Mouse (Mus musculus) heart, adult 9 months (tissue): ENCODE results near the gene 3110082I17Rik.

Experiments
- DNase-seq, 2 experiments: peaks; one replicate each; pipeline ENCODE4 v3.0.0; 2022; ENCODE audit warnings: low spot score in 2 of 2

Gene 3110082I17Rik

GRCm38 (mm10) chr5:139453031-139453430, 7.3 kb downstream of the 3110082I17Rik start:
- DNase-seq = no peak

- DNase-seq = no peak
These were observed 10.4 kb downstream of the 3110082I17Rik start for GRCm38 (mm10) chr5:139449926-139450325.

- DNase-seq = peak in 1 of 2 experiments; percentile 43
These were observed 11.1 kb downstream of the 3110082I17Rik start for GRCm38 (mm10) chr5:139449161-139449791.

- no peak for DNase-seq
These were observed 12.3 kb downstream of the 3110082I17Rik start for GRCm38 (mm10) chr5:139448025-139448424.

GRCm38 (mm10) chr5:139445258-139445657, 15.1 kb downstream of the 3110082I17Rik start:
- no peak for DNase-seq

GRCm38 (mm10) chr5:139442962-139443361, 17.4 kb downstream of the 3110082I17Rik start:
- DNase-seq = no peak

GRCm38 (mm10) chr5:139442428-139442827, 17.9 kb downstream of the 3110082I17Rik start:
- DNase-seq = no peak

- DNase-seq = peak in 1 of 2 experiments; percentile 38
These were observed 18.7 kb downstream of the 3110082I17Rik start for GRCm38 (mm10) chr5:139441726-139442018.

GRCm38 (mm10) chr5:139440926-139441725, 19.2 kb downstream of the 3110082I17Rik start:
- DNase-seq = no peak

- DNase-seq = peak; percentile 42 to 51
These were observed 19.9 kb downstream of the 3110082I17Rik start for GRCm38 (mm10) chr5:139440451-139440850.

- no peak for DNase-seq
These were observed 21.9 kb downstream of the 3110082I17Rik start for GRCm38 (mm10) chr5:139438440-139438839.

- DNase-seq = no peak
These were observed 22.6 kb downstream of the 3110082I17Rik start for GRCm38 (mm10) chr5:139437769-139438168.

- no peak for DNase-seq
These were observed 25.4 kb downstream of the 3110082I17Rik start for GRCm38 (mm10) chr5:139434940-139435339.

GRCm38 (mm10) chr5:139433842-139434568, 26.3 kb downstream of the 3110082I17Rik start:
- DNase-seq = peak in 1 of 2 experiments; percentile 48

- DNase-seq = no peak
These were observed 27.4 kb downstream of the 3110082I17Rik start for GRCm38 (mm10) chr5:139432747-139433508.

GRCm38 (mm10) chr5:139432333-139432732, 28.0 kb downstream of the 3110082I17Rik start:
- no peak for DNase-seq

GRCm38 (mm10) chr5:139429818-139430341, 30.4 kb downstream of the 3110082I17Rik start:
- no peak for DNase-seq

- DNase-seq = peak in 1 of 2 experiments; percentile 51
These were observed 32.3 kb downstream of the 3110082I17Rik start for GRCm38 (mm10) chr5:139427989-139428388.

GRCm38 (mm10) chr5:139427001-139427400, 33.3 kb downstream of the 3110082I17Rik start:
- DNase-seq = no peak

GRCm38 (mm10) chr5:139425198-139425597, 35.1 kb downstream of the 3110082I17Rik start:
- no peak for DNase-seq
